Mouse (Mus musculus) erythroblast, adult 5-6 weeks (primary cell): ENCODE data around the gene Dusp1. TPM values are rescaled to one million over a fixed set of nuclear protein-coding genes. Genes with fewer than 3 reads are reported as not detected.

ENCODE experiments used
- ATAC-seq: replicated peaks from 2 replicates; pipeline ENCODE4 v1.8.0; 2016; ENCODE audit warnings: moderate number of reproducible peaks, mild to moderate bottlenecking, moderate TSS enrichment, inconsistent platforms; ENCODE audit not compliant: poor library complexity, low FRiP score, severe bottlenecking
- total RNA-seq, 2 experiments: library from RNA; stranded (forward) in 1 of 2; stranded (reverse) in 1 of 2; fragments of 150-400 nt in 1 of 2; fragments of 200-764, 138-1000 nt in 1 of 2; gene quantifications; 2 replicates each; pipeline versions ENCODE4 v1.2.3 to v1.2.4; 2015 to 2017; ENCODE audit warnings: low replicate concordance in 2 of 2

Dusp1 gene
- total RNA-seq (2015; ENCODE audit: low replicate concordance) = 54.8 and 66.0 TPM in 2 replicates
- 9.5 and 13.1 TPM in 2 replicates for total RNA-seq (2017; ENCODE audit: low replicate concordance)

DNA sequence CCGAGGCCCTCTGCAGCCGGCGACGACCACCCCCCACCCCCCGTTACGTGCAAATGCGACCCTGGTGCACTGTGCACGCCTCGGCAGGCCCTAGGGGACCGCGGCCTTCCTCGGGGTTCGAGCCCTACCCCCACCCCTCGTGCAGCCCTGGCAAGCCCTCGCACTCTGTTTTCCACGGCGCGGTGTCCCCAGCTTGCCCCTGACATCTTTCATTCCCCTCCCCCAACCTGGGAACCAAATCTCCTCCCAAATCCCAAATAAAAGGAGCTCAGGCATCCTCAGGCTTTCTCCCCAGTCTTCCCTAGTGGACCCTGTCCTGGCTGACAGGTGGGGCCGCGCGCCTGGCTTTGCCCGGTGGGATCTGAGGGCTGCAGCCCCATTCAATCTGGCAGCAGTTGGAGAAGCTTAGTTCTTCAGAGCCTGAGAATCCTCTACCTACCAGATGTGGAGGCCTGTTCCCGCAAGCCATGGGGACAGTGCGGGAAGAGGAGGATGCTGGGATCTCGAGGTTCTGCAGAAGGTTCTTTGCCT lies at the start of gene Dusp1:
Gene Dusp1 (minus strand): TSS at position 478 of the 531 bp plus-strand sequence.
- ATAC-seq = no peak

GRCm38 (mm10) chr17:26611328-26611727 lies 49.4 kb upstream of the Dusp1 start:
- no peak for ATAC-seq

DNA sequence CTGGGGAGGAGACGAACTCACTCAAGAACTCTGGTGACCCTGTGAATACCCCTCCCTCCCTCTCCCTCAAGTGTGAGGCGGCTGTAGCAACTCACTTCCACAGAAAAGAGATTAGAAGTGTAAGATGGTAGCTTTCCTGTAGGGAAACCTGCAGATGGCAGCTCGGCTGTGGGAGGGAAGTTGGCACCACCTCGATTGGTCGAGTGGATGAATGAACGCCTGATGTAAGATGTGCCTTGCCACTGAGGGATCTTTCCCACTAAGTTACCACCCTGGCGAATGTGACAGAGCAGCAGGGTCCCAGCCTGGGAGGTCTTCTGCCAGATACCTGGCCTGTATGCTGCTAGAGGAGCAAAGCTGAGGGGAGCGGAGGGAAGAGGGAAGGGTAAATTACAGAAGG lies 47.9 kb upstream of the Dusp1 start:
- no peak for ATAC-seq

GRCm38 (mm10) chr17:26608877-26609276 lies 46.9 kb upstream of the Dusp1 start:
- no peak for ATAC-seq

DNA sequence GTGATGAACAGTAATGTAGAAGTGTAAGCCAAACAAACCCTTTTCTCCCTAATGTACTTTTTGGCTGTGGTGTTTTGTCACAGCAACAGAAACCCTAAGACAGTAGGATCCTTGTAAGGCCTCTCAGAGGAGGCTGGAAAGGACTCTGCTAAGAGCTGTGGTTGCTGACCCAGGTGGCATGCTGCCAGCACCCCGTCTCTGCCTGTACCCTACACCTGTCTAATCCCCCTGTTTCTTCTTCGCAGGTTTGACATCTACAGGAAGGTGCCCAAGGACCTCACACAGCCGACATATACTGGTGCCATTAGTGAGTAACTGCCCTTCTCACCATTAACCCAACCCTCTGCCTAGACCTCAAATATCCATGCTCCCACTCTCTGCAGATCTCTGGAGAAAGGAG lies 46.4 kb upstream of the Dusp1 start:
- ATAC-seq = no peak

DNA sequence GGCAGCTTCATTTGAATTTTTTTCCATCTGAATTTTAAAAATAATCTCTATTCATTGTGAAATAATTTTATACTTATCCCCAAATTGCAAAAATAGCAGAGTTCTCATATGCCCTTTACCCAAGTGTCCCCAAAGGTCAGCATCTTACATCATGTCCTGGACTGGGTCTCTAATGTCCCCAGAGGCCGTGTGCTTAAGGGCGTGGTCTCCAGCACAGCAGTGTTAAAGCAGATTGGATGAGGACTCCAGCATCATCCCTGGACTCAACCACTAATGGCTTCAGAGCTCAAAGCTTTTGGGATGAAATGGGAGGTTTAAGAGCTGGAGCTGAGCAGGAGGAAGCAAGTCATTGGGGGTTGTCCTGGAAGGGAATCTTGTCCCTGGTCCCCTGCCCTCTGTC lies 44.6 kb upstream of the Dusp1 start:
- no peak for ATAC-seq

GRCm38 (mm10) chr17:26605636-26606035 lies 43.7 kb upstream of the Dusp1 start:
- ATAC-seq = no peak

GRCm38 (mm10) chr17:26603311-26603710 lies 41.4 kb upstream of the Dusp1 start:
- no peak for ATAC-seq

DNA sequence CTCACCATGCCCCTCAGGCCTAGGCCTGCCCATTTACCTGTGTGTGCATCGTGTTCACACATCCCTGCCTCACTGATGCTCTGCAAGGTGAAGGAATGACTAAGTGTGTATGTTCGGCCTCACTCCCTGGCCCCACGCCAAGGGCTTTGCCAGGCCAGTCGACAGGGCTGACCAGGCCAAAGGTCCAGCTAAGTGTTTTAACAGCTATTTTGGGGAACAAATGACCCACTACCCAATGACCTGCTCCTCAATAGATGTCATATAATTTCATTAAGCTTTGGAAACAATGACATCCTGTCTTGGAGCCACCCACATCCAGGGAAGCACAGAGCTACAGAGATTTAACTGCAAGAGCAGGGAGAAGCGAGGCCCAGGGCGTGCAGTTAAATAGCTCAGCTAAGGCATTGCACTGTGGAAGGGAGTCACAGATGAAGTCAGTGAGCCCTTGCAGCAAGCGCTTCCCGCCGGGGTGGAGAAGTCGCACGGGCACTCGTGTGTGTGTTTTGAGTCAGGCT lies 40.5 kb upstream of the Dusp1 start:
- ATAC-seq = no peak

DNA sequence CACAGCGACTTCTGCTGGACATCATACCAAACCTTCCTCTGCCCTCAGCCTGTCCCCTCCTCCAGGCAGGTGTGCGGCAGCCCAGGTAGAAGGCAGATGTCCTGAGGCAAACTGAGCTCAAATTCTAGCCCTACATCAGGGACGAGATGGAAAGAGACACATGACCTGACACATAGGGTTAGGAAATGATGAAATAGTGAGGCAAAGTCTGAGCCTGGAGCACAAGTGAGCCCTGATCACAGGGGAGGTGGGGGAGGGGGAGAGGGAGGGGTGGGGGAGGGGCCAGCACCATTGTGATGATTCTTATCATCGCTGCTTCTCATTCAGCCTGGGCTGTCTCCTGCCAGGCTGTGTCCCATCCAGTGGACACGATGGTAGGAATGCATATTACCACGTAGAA lies 40.0 kb upstream of the Dusp1 start:
- ATAC-seq = no peak

DNA sequence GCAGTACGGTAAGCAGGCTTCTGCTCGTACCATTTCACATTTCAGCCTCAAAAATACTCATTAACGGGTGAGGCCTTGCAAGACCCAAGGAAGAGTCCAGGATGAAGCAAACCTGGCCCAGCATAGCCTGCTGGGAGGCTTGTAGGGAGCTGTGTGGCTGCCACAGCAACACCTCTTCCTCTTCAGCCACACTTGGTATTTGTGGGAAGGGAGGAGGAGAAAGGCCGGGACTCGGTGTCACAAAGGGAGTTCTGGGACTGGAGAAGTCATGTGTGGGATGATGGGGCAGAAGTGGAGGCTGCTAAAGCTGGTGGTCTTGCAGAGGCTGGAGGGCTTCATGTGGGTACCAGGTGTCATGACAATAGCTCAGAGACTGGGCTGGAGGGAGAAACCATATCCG lies 39.6 kb upstream of the Dusp1 start:
- ATAC-seq = no peak

- peak; percentile 72 for ATAC-seq
Observed at GRCm38 (mm10) chr17:26600913-26601447, 39.1 kb upstream of the Dusp1 start.

DNA sequence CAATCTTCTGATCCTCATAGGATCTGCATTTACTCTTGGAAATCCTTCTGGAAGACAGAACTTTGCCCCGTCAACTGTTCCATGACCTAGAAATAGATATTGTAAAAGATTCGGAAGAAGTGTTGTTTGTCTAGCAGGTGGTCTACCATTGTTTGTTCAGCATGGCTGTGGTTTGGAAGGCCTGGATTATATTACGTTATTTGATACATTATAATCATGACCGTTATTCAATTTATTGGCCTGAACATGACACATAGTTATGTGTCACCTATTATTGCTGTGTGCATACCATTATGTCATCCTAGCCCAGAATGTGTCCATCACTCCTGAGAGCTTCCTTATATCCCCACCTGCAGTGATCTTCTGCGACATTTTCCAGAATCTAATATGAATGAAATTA lies 36.9 kb upstream of the Dusp1 start:
- no peak for ATAC-seq

GRCm38 (mm10) chr17:26596856-26597481 lies 35.0 kb upstream of the Dusp1 start:
- ATAC-seq = no peak

GRCm38 (mm10) chr17:26596168-26596658 lies 34.3 kb upstream of the Dusp1 start:
- ATAC-seq = no peak

DNA sequence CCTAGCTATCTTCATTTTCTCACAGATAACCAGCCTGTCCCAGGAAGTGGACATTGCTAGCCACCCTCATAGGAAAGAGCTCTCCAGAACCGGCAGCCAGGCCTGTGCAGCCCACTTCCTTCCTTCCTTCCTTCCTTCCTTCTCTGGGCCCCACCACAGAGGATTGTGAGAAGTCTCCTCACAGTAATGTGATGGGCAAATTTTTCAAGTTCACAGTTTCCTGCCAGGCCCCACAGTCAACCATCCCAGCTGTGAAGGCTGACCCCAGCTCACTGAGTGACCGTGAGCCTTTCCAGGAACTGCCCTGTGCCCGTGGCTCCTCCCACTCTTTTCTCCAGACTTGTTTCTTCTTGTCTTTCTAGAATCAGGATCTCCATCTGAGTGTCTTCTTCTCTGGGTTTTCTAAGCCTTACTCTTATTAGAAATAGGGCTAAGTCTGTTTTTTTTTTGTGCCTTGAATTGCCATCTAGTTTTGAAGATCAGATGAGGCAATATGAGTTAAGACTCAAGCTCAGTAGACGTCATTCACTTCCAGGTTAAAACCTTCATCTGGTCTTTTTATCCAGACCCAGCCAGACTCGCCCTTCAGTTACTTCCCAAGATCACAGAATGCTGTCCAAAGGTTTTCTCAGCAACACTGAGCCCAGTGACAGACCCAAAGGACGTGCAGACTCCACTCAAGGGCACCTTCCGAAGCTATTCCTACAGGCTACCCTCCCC lies 33.7 kb upstream of the Dusp1 start:
- no peak for ATAC-seq

DNA sequence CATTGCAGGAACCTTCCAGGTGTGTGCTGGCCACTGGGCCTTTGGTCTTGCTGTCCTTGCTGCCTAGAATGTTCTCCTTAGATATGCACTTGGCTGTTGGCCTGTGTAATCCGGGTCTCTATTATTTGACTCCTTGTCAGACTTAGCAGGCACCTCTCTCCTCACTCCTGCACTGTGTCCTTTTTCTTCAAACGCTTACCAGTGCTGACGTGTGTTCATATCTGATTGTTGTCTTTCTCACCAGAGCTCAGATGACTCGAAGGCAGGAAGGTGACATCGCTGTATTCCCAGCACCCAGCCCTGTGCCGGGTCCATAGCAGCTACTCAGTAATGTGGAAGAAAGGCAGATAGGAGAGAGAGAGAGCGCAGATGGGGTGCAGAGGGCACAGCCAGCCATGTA lies 33.0 kb upstream of the Dusp1 start:
- ATAC-seq = no peak

DNA sequence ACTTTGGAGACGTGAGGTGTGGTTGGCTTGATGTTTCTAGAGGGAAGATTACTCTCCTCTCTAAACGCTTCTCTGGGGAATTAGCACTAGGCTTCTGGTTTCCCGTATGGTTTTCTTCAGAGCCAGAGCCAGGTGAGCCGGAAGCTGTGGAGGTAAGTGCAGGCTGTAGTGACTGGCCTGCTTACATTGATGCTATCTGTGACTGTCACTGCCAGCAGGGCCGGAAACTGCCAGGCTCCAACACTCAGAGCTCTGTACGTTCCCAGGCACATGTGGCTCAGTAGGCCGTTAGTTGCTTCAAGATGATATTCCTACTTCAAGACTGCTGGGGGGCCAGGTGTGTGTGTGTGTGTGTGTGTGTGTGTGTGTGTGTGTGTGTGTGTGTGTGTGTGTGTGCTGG lies 32.2 kb upstream of the Dusp1 start:
- ATAC-seq = no peak

GRCm38 (mm10) chr17:26593199-26593598 lies 31.3 kb upstream of the Dusp1 start:
- no peak for ATAC-seq

- ATAC-seq = no peak
Observed at GRCm38 (mm10) chr17:26592510-26592909, 30.6 kb upstream of the Dusp1 start.
